Mouse (Mus musculus) ES-E14 (cell line): ENCODE results near the gene Ebi3.
"Not testable (repeated sequence)": the region's sequence is repeated elsewhere in the genome, so short reads cannot be mapped to it uniquely, and the experiment has no call there.

Experiments
- CHD2 ChIP-seq: IDR thresholded peaks from 2 replicates; pipeline ENCODE4 v1.6.1; 2014; ENCODE audit warnings: mild to moderate bottlenecking, low read depth, low read length, inconsistent platforms
- HCFC1 ChIP-seq: IDR thresholded peaks from 2 replicates; pipeline ENCODE4 v1.6.1; 2012; ENCODE audit warnings: low read length, inconsistent platforms, borderline replicate concordance; ENCODE audit not compliant: insufficient read depth
- MAFK ChIP-seq: IDR thresholded peaks from 2 replicates; pipeline ENCODE4 v1.6.1; 2014; ENCODE audit warnings: mild to moderate bottlenecking, low read depth, low read length, inconsistent platforms; ENCODE audit not compliant: insufficient read depth

GRCm38 (mm10) chr17:55944866-55945682, 7.4 kb upstream of the Ebi3 start:
- peak; percentile 52; the same call in 1 of the 2 replicates for TF ChIP-seq CHD2
- not testable (repeated sequence) for TF ChIP-seq HCFC1, MAFK
